Mouse (Mus musculus) kidney, postnatal 25 days (tissue): ENCODE data around the gene Nfkbil1.

ENCODE experiments used
- DNase-seq, 2 experiments: peaks; one replicate each; pipeline ENCODE4 v3.0.0; 2021; ENCODE audit warnings: mixed read lengths in 2 of 2

Nfkbil1 gene

GRCm38 (mm10) chr17:35201787-35202186 lies 33.8 kb downstream of the Nfkbil1 start, which contains the start of gene Tnf:
Gene Tnf, minus strand, starts transcription at chr17:35202007.
- DNase-seq: peak in 1 of 2 experiments; percentile 42

GRCm38 (mm10) chr17:35201128-35201527 lies 34.5 kb downstream of the Nfkbil1 start:
- DNase-seq: no peak

GRCm38 (mm10) chr17:35200398-35200797 lies 35.2 kb downstream of the Nfkbil1 start:
- no peak for DNase-seq

- no peak for DNase-seq
Measured at GRCm38 (mm10) chr17:35198946-35199345, 36.6 kb downstream of the Nfkbil1 start.

GRCm38 (mm10) chr17:35198029-35198428 lies 37.6 kb downstream of the Nfkbil1 start:
- DNase-seq: no peak

GRCm38 (mm10) chr17:35197126-35197525 lies 38.5 kb downstream of the Nfkbil1 start:
- no peak for DNase-seq

GRCm38 (mm10) chr17:35196321-35196641 lies 39.3 kb downstream of the Nfkbil1 start:
- no peak for DNase-seq

- peak; percentile 81 to 84 for DNase-seq
Measured at GRCm38 (mm10) chr17:35195631-35196320, 39.8 kb downstream of the Nfkbil1 start.

GRCm38 (mm10) chr17:35194844-35195630 lies 40.6 kb downstream of the Nfkbil1 start:
- DNase-seq: no peak

GRCm38 (mm10) chr17:35193881-35194843 lies 41.4 kb downstream of the Nfkbil1 start, which contains the start of gene Ltb:
Gene Ltb, plus strand, starts transcription at chr17:35194439.
- no peak for DNase-seq

GRCm38 (mm10) chr17:35192924-35193323 lies 42.7 kb downstream of the Nfkbil1 start:
- no peak for DNase-seq

GRCm38 (mm10) chr17:35191723-35192122 lies 43.9 kb downstream of the Nfkbil1 start:
- DNase-seq: no peak

- no peak for DNase-seq
Measured at GRCm38 (mm10) chr17:35190096-35190495, 45.5 kb downstream of the Nfkbil1 start.

GRCm38 (mm10) chr17:35189186-35189585 lies 46.4 kb downstream of the Nfkbil1 start:
- no peak for DNase-seq

GRCm38 (mm10) chr17:35187959-35188610 lies 47.5 kb downstream of the Nfkbil1 start, which contains the start of gene Lst1:
Gene Lst1, minus strand, starts transcription at chr17:35188439.
- no peak for DNase-seq

GRCm38 (mm10) chr17:35187345-35187744 lies 48.2 kb downstream of the Nfkbil1 start:
- DNase-seq: no peak

- DNase-seq: no peak
Measured at GRCm38 (mm10) chr17:35186681-35187080, 48.9 kb downstream of the Nfkbil1 start.

GRCm38 (mm10) chr17:35185639-35186611 lies 49.7 kb downstream of the Nfkbil1 start:
- DNase-seq: peak; percentile 82 to 88

GRCm38 (mm10) chr17:35180093-35180492 lies 55.5 kb downstream of the Nfkbil1 start:
- DNase-seq: no peak

GRCm38 (mm10) chr17:35178528-35178927 lies 57.1 kb downstream of the Nfkbil1 start:
- DNase-seq: peak; percentile 83 to 84

- no peak for DNase-seq
Measured at GRCm38 (mm10) chr17:35175968-35176367, 59.6 kb downstream of the Nfkbil1 start, which contains the start of gene Aif1. Gene Aif1, minus strand, starts transcription at chr17:35176068.
